Mouse (Mus musculus) embryonic fibroblast, embryonic 13.5 days (primary cell): ENCODE results near the gene Gm17018.

Experiments used
- CTCF ChIP-seq: IDR thresholded peaks from 2 replicates; pipeline ENCODE4 v1.5.1; 2011; ENCODE audit warnings: mild to moderate bottlenecking, control low read depth, low read length, moderate library complexity, borderline replicate concordance; ENCODE audit not compliant: insufficient read depth
- POLR2A ChIP-seq: IDR thresholded peaks from 2 replicates; pipeline ENCODE4 v1.6.1; 2011; ENCODE audit warnings: low read depth, mild to moderate bottlenecking, control low read depth, low read length, moderate library complexity

DNA sequence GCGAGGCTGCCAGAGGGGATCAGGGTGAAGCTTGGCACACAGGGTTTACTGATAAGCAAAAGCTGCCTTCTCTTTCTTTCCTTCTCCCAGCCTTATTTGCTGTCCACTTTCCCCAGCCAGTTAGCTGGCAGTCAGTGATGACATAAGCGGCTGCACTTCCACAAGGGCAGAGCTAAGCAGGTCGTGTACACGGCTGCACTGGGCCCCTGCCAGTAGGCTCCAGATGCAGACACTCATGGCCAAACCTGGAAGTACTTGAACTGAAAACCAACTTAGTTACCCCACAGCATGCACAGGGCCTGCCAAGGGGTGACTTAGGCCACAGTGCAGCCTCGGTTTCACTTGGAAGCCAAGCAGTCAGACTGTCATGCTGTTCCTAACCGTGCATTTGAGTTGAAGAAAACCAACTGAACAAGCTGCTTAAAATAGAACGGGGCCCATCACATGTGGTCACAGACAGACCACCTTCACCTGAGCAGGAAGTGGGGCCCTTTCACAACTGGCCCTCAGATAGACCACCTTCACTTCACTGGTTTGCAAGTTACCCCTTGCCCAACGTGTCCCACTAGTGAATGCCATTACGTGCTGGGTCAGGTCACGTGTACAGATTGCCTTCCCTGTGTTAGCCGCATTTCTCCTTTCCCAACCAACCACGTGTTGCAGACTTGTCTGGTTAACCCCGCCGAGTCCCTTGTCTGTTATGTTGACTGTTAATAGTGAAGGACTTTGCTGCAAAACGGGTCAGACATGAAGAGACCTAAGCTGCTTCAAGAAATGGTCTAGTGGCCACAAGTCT is 30.0 kb upstream of the Gm17018 start:
- TF ChIP-seq POLR2A (no peak), CTCF (no peak)
